Mouse (Mus musculus) CH12.LX (cell line): ENCODE measurements around the gene Osgin1.

Experiments used
- CHD2 ChIP-seq: IDR thresholded peaks from 2 replicates; pipeline ENCODE4 v1.6.1; 2011; ENCODE audit warnings: low read length, improper control_type of control experiment
- CTCF ChIP-seq, 2 experiments: IDR thresholded peaks in 1 of 2; conservative IDR thresholded peaks in 1 of 2; 2 replicates each; pipeline ENCODE4 v1.5.1; 2011 to 2012; ENCODE audit warnings: low read depth in 2 of 2, low read length in 2 of 2, improper control_type of control experiment in 1 of 2, inconsistent platforms in 1 of 2, mild to moderate bottlenecking in 1 of 2, moderate library complexity in 1 of 2
- EP300 ChIP-seq: IDR thresholded peaks from 2 replicates; pipeline ENCODE4 v1.6.1; 2011; ENCODE audit warnings: low read length, improper control_type of control experiment
- ETS1 ChIP-seq: conservative IDR thresholded peaks from 2 replicates; pipeline ENCODE4 v1.6.1; 2012; ENCODE audit warnings: low read depth, mild to moderate bottlenecking, inconsistent platforms, low read length, improper control_type of control experiment, moderate library complexity
- GABPA ChIP-seq: IDR thresholded peaks from 2 replicates; pipeline ENCODE4 v1.6.1; 2012; ENCODE audit warnings: low read depth, low read length, improper control_type of control experiment, inconsistent platforms; ENCODE audit not compliant: insufficient replicate concordance
- MAFK ChIP-seq: IDR thresholded peaks from 2 replicates; pipeline ENCODE4 v1.6.1; 2011; ENCODE audit warnings: low read length, improper control_type of control experiment; ENCODE audit not compliant: insufficient replicate concordance
- MAX ChIP-seq: IDR thresholded peaks from 2 replicates; pipeline ENCODE4 v1.6.1; 2011; ENCODE audit warnings: low read length, improper control_type of control experiment
- MXI1 ChIP-seq: IDR thresholded peaks from 2 replicates; pipeline ENCODE4 v1.6.1; 2011; ENCODE audit warnings: mild to moderate bottlenecking, low read depth, low read length, improper control_type of control experiment
- POLR2A ChIP-seq: IDR thresholded peaks from 2 replicates; pipeline ENCODE4 v1.6.1; 2011; ENCODE audit warnings: low read depth, mild to moderate bottlenecking, improper control_type of control experiment, low read length
- TBP ChIP-seq: conservative IDR thresholded peaks from 2 replicates; pipeline ENCODE4 v1.6.1; 2011; ENCODE audit warnings: low read depth, low read length, improper control_type of control experiment
- TCF12 ChIP-seq: IDR thresholded peaks from 2 replicates; pipeline ENCODE4 v1.6.1; 2014; ENCODE audit warnings: low read depth, mild to moderate bottlenecking, inconsistent platforms, low read length, improper control_type of control experiment
- ZC3H11A ChIP-seq: IDR thresholded peaks from 2 replicates; pipeline ENCODE4 v1.6.1; 2012; ENCODE audit warnings: low read depth, mild to moderate bottlenecking, inconsistent platforms, low read length, improper control_type of control experiment
- ZNF384 ChIP-seq: IDR thresholded peaks from 2 replicates; pipeline ENCODE4 v1.6.1; 2012; ENCODE audit warnings: low read depth, low read length, improper control_type of control experiment, inconsistent platforms

DNA sequence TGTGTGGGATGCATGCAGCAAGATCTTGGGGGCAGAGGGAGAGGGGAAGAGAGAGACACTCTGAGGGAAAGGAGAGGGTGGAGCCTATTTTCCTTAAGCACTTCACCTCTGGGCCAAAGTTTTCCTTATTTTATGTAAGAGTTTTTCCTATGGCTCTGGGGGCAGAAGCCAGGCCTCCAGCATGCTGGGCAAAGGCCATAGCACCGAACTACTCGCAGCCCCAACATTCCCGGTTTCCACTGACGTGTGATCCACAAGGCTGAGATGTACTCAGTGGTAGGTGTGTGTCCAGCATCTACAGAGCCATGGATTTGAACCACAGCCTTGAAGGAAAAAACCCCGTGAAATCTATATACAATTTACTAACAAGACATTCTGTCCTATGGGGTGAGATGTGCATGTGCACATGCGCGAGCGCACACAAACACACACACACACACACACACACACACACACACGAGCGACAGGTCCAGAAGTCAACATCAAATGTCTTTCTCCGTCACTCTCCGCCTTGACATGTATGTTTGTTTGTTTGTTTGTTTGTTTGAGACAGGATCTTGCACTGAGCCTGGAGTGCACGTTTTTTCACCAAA is at the start of gene Osgin1:
- no peak for TF ChIP-seq MAX
- no peak for TF ChIP-seq MAFK
- no peak for TF ChIP-seq EP300
- TF ChIP-seq ZNF384: no peak
- no peak for TF ChIP-seq CTCF (conservative IDR thresholded peaks at IDR 0.05 in 1 of 2, IDR thresholded peaks at IDR 0.05 in 1 of 2; ENCODE audit: low read depth in 2 of 2, low read length in 2 of 2)
- no peak for TF ChIP-seq POLR2A
- TF ChIP-seq TBP: no peak
- no peak for TF ChIP-seq CHD2
- no peak for TF ChIP-seq MXI1
- TF ChIP-seq ZC3H11A: no peak
- no peak for TF ChIP-seq TCF12
- no peak for TF ChIP-seq GABPA
- TF ChIP-seq ETS1: no peak
